Mouse (Mus musculus): ENCODE measurements around the gene Ank3. TPM values are rescaled to one million over a fixed set of nuclear protein-coding genes. Genes with fewer than 3 reads are reported as not detected.

Ank3 gene
- polyA plus RNA-seq (2012; ENCODE audit: low replicate concordance) = 0.18 and 0.25 TPM in 2 replicates

DNA sequence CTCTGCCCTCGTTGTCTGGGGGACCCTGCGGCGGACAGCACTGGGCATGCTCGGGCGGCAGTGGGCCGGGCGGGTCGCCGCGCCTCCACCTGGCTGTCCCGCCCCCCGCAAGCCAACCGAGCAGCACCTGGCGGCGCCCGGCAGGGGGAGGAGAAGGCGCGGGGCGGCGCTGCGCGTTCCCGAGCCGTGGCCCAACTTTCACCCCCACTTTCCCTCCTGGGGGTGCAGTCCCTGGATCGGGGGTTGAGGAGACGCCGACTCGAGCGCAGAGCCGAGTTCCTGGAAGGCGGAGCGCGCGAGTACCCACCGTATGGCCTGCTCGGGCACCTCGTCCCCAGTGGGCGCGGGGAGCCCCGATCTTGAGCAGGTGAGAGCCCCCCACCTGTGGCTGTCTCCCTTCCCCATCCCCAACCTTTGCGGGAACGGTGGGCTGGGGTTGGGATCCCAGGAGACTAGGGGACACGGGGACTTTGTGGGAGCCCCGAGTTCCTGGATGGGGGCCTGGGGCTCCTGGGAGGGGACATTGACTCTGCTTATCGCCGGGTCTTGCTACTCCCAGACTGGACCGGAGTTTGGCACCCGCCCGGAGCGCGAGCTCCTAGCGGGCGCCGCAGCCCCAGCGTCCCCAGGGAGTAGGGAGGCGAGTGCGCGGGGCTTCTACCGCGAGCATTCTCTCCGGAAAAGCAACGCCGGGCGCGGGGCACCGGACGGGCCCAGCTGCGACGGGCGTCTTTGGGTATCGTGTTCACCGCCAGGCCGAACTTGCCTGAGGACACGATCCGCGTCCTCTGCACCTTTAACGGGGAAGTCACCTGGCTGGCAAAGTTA, at the start of gene Ank3:
Ank3 (plus strand) TSS at position 11 of the 828 bp plus-strand sequence.

DNA sequence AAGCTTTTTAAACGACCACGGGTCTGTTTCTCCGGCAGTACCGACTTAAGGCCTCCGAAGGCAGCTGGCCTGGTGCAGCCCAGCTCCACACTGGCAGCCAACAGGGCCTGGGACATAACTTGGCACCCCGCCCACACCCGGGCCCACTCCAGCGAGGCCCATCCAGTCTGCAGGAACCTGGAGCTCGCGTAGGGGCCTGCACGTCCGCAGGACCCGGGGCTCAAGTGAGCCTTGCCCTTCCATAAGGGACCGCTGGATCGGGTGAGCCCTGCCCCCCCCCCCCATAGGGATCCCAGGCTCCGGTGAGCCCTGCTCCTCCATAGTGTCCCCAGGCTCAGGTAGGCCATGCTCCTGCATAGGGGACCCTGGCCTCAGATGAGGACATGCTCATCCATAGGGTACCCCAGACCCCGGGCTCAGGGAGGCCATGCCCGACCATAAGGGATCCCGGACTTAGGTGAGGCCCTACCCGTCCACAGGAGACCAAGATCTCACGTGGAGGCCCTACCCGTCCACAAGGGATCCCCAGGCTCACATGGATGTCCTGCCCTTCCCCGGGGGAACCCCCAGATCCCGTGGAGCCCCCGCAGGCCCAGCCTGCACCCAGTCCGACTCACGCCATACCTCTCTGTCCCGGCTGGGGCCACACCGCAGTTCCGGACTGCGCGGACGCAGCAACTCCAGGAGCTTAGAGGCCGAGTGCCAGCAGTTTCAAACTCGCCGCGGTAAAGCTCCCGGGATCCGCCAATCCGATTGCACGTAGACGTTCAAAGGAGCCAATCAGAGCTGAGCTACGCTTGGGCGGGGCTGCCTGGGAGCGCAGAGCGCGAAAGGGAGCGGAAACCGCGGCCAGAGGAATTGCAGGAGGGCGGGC, 46.1 kb upstream of the Ank3 start, which contains the start of gene Cdk1:
Cdk1 (minus strand) TSS at position 727 of the 874 bp plus-strand sequence.

Other genes starting within 250 kb of the Ank3 start
- 2.4 and 5.0 TPM in 2 replicates for gene Rhobtb1, start 247.3 kb upstream of the Ank3 start, polyA plus RNA-seq (2012; ENCODE audit: low replicate concordance)
- 0.58 and 0.63 TPM in 2 replicates for gene A930033H14Rik, start 185.7 kb upstream of the Ank3 start, polyA plus RNA-seq (2012; ENCODE audit: low replicate concordance)
- 0.64 and 17.2 TPM in 2 replicates for gene Cdk1, start 45.8 kb upstream of the Ank3 start, polyA plus RNA-seq (2012; ENCODE audit: low replicate concordance)